Comparison of ENCODE assay signal across 19 mouse cellular contexts in genomic region chr4:119959873-119960272, GRCm38 (mm10).
DNase-seq lines count a peak whose midpoint lies in the region; ATAC-seq and TF ChIP-seq lines count a peak whose summit lies in the region.
"Had no signal": no experiment of that assay in that cellular context is flagged by ENCODE, and none has a peak within 500 bp of the region (broad histone marks: within the 10 kb centered on the region; RNA-seq: fewer than 3 reads in every experiment).

No protein-coding gene starts in this region.

- ATAC-seq in heart, embryonic 12.5 days (ENCODE audit: insufficient number of reproducible peaks, low FRiP score) = no peak
- no peak for ATAC-seq in heart, postnatal 0 days (ENCODE audit: insufficient read depth, low read depth)
- no peak for ATAC-seq in kidney, embryonic 16.5 days (ENCODE audit: low FRiP score, low TSS enrichment)
- no peak for ATAC-seq in hindbrain, embryonic 12.5 days (ENCODE audit: low FRiP score)
- ATAC-seq: forebrain, embryonic 15.5 days; intestine, embryonic 16.5 days had no signal

- H3K27me3 ChIP-seq in heart, embryonic 12.5 days (replicated peaks) = no peaks in the 10 kb centered on the region
- H3K27me3 ChIP-seq in heart, postnatal 0 days (ENCODE audit: control insufficient read depth, insufficient read depth, low read length) = no peaks in the 10 kb centered on the region
- H3K27me3 ChIP-seq in kidney, embryonic 16.5 days (ENCODE audit: insufficient read depth, low read length) = no peaks in the 10 kb centered on the region
- no peaks in the 10 kb centered on the region; the same call in 1 of the 2 replicates for H3K27me3 ChIP-seq in hindbrain, embryonic 12.5 days
- H3K27me3 ChIP-seq: embryonic facial prominence, embryonic 12.5 days; forebrain, embryonic 15.5 days; limb, embryonic 12.5 days; liver, embryonic 15.5 days had no signal

- peaks cover 46% of the 10 kb centered on the region for H3K4me1 ChIP-seq in heart, embryonic 12.5 days (replicated peaks)
- peaks cover 21% of the 10 kb centered on the region for H3K4me1 ChIP-seq in heart, postnatal 0 days (ENCODE audit: control insufficient read depth, insufficient read depth)
- peaks cover 9% of the 10 kb centered on the region for H3K4me1 ChIP-seq in kidney, embryonic 16.5 days (ENCODE audit: insufficient read depth, low read length)
- peaks cover 6% of the 10 kb centered on the region; the same call in 1 of the 2 replicates for H3K4me1 ChIP-seq in hindbrain, embryonic 12.5 days
- H3K4me1 ChIP-seq: forebrain, embryonic 15.5 days; limb, embryonic 12.5 days; liver, embryonic 15.5 days had no signal

- H3K9ac ChIP-seq in heart, embryonic 12.5 days = no peak overlapping the region
- no peak overlapping the region for H3K9ac ChIP-seq in heart, postnatal 0 days (replicated peaks; ENCODE audit: low read depth, low read length)
- H3K9ac ChIP-seq in kidney, embryonic 16.5 days (replicated peaks; ENCODE audit: low read length) = no peak overlapping the region
- no peak overlapping the region for H3K9ac ChIP-seq in hindbrain, embryonic 12.5 days
- H3K9ac ChIP-seq: embryonic facial prominence, embryonic 12.5 days; forebrain, embryonic 15.5 days; hindbrain, embryonic 13.5 days; limb, embryonic 12.5 days; liver, embryonic 15.5 days; lung, embryonic 14.5 days had no signal

- 62% methylated on average over 1 of the region's 1 CpGs for WGBS in heart, embryonic 12.5 days
- 58% methylated on average over 1 of the region's 1 CpGs for WGBS in heart, postnatal 0 days
- 48% methylated on average over 1 of the region's 1 CpGs for WGBS in kidney, embryonic 16.5 days
- WGBS in hindbrain, embryonic 12.5 days = 92% methylated on average over 1 of the region's 1 CpGs

- no peaks in the 10 kb centered on the region for H3K9me3 ChIP-seq in heart, embryonic 12.5 days (replicated peaks)
- no peaks in the 10 kb centered on the region for H3K9me3 ChIP-seq in heart, postnatal 0 days (replicated peaks; ENCODE audit: control insufficient read depth, low read length)
- H3K9me3 ChIP-seq in kidney, embryonic 16.5 days (ENCODE audit: low read length) = no peaks in the 10 kb centered on the region
- no peaks in the 10 kb centered on the region for H3K9me3 ChIP-seq in hindbrain, embryonic 12.5 days (replicated peaks)
- H3K9me3 ChIP-seq: embryonic facial prominence, embryonic 12.5 days; forebrain, embryonic 15.5 days; hindbrain, embryonic 13.5 days; limb, embryonic 12.5 days; liver, embryonic 15.5 days had no signal

- no peak for TF ChIP-seq EP300 in heart, postnatal 0 days (IDR thresholded peaks at IDR 0.05; ENCODE audit: low read depth)

- H3K27ac ChIP-seq in heart, embryonic 12.5 days (ENCODE audit: poor library complexity, severe bottlenecking) = peak overlapping the region; percentile 86
- H3K27ac ChIP-seq in heart, postnatal 0 days (ENCODE audit: low read depth) = peak overlapping the region; percentile 76
- no peak overlapping the region for H3K27ac ChIP-seq in kidney, embryonic 16.5 days (ENCODE audit: low read length)
- H3K27ac ChIP-seq in hindbrain, embryonic 12.5 days = no peak overlapping the region
- H3K27ac ChIP-seq: embryonic facial prominence, embryonic 12.5 days; forebrain, embryonic 15.5 days; limb, embryonic 12.5 days; liver, embryonic 15.5 days had no signal

- H3K4me3 ChIP-seq in heart, embryonic 12.5 days = no peak overlapping the region
- no peak overlapping the region for H3K4me3 ChIP-seq in heart, postnatal 0 days (ENCODE audit: low read depth, low read length)
- no peak overlapping the region for H3K4me3 ChIP-seq in kidney, embryonic 16.5 days (ENCODE audit: low read length)
- H3K4me3 ChIP-seq in hindbrain, embryonic 12.5 days = no peak overlapping the region
- H3K4me3 ChIP-seq: embryonic facial prominence, embryonic 12.5 days; forebrain, embryonic 15.5 days; heart, adult 2 months; hindbrain, embryonic 13.5 days; limb, embryonic 12.5 days; liver, embryonic 15.5 days had no signal

- no peaks in the 10 kb centered on the region for H3K36me3 ChIP-seq in heart, embryonic 12.5 days
- no peaks in the 10 kb centered on the region for H3K36me3 ChIP-seq in heart, postnatal 0 days (replicated peaks; ENCODE audit: control insufficient read depth, insufficient read depth, low read length)
- no peaks in the 10 kb centered on the region for H3K36me3 ChIP-seq in kidney, embryonic 16.5 days (ENCODE audit: insufficient read depth, low read length)
- H3K36me3 ChIP-seq in hindbrain, embryonic 12.5 days = no peaks in the 10 kb centered on the region
- H3K36me3 ChIP-seq: embryonic facial prominence, embryonic 12.5 days; forebrain, embryonic 15.5 days; hindbrain, embryonic 13.5 days; limb, embryonic 12.5 days; liver, embryonic 15.5 days had no signal

- no peak for TF ChIP-seq CTCF in heart, postnatal 0 days (IDR thresholded peaks at IDR 0.05; ENCODE audit: low read depth)

- no peak for DNase-seq in heart, adult 8-10 months (ENCODE audit: low spot score)
- no peak for DNase-seq in heart, postnatal 0 days (ENCODE audit: low spot score)
- DNase-seq in heart, adult 18-20 months = no peak
- peak; percentile 29 for DNase-seq in kidney, postnatal 14 days
- DNase-seq: adrenal gland, postnatal 25 days; cerebellum, adult 11-12 months; cerebellum, adult 9-11 months; embryo, embryonic 11 days; lung, embryonic 14.5 days had no signal

- peak overlapping the region; percentile 37; the same call in 1 of the 2 replicates for H3K4me2 ChIP-seq in heart, embryonic 12.5 days
- H3K4me2 ChIP-seq in heart, postnatal 0 days (ENCODE audit: low read depth, low read length) = no peak overlapping the region
- no peak overlapping the region for H3K4me2 ChIP-seq in kidney, embryonic 16.5 days (replicated peaks; ENCODE audit: low read depth, low read length)
- H3K4me2 ChIP-seq in hindbrain, embryonic 12.5 days (replicated peaks) = no peak overlapping the region
- H3K4me2 ChIP-seq: embryonic facial prominence, embryonic 12.5 days; forebrain, embryonic 15.5 days; hindbrain, embryonic 13.5 days; limb, embryonic 12.5 days; liver, embryonic 15.5 days; lung, embryonic 14.5 days had no signal

Comparison
In these comparisons a context has a peak if more than half of its experiments do, and no peak if none do; other contexts are left out.
1. H3K27ac ChIP-seq: peak in heart, embryonic 12.5 days (single experiment) and heart, postnatal 0 days (single experiment); none in kidney, embryonic 16.5 days (single experiment) and hindbrain, embryonic 12.5 days (single experiment).